Mouse (Mus musculus) lung, postnatal 36 days (tissue): ENCODE measurements around the gene Slamf9.
A peak's percentile ranks its signal among the peaks of the same experiment; 100 is the strongest.

Source experiments
- DNase-seq: peaks from one replicate; pipeline ENCODE4 v3.0.0; 2022; ENCODE audit warnings: mixed read lengths

Gene Slamf9

DNA sequence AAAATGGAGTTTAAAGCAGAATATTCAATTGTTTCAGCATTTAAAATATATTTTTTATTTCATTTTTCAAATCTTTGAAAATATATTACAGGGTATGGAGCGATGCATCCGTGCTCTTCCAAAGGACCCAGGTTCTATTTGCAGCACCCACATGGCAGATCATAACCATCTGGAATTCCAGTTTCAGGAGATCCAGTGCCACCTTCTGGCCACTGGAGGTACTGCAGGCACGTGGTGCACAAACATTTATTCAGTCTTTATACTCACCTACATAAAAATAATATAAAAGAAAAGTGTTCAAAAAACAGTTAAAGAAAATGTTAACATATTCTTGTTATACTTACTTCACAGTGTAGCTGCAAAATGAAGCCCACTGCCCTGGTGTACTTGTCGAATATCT, 42.9 kb downstream of the Slamf9 start:
- DNase-seq = no peak

DNA sequence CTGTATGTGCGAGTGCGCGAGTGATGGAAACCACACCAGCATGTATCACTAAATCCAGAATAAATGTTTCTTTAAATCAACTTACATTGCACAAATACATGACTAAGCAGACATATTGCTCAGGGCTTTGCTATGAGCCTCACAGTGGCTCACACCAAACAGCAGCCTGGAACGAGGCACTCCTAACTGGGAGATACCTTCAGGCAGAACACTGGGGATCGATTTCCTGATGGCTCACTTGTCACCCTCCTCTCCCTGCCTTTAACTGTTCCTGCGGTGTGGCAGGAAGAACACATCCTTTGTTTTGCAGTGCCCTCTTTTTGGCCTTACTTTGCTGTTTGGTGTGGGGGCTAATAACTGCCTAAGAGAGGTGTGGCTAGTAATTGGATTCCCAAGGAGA, 44.5 kb downstream of the Slamf9 start:
- no peak for DNase-seq

DNA sequence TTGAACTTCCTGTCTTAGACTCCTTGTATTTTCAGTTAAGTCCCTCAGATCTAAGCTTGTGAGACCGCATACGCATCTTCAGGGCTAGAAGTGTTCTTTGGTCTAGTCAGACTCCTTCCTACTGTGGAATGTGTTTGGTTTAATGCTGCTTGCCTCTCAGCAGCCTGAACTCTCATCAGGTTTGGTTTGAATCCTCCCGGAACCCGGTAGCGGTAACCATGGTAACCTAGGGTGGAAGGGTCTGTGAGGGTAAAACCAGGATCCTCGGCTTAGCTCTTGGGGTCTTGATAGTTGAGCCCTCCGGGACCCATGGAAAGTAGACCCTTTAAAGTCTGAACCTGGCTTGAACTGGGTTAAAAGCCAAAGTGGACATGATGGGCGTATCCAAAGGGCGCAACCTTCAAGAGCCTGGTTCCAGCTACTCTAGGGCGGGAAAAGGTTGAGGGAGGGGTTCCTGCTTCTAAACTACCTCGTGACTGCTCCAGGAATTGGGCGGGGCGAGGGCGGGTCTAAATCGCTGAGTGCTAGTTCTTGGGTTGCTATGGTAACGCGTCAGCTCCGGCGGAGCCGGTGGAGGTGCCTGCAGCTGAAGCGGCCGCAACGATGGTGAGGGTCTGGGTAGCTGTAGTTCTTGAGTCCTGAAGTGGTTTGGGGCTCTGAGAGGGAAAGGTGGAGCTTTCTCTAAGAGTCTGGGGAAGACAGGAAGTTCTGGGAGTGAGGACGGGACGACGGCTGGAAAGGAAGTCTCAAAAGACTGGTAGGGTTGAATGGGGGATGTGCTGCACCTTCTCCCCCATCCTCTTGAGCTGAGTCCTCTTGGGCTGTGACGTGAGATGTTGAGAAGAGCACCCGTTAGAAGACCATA, 45.6 kb downstream of the Slamf9 start, which contains the start of gene Cfap45:
TSS of gene Cfap45 (plus strand) at position 226 of the 865 bp plus-strand sequence.
- DNase-seq = peak; percentile 96

DNA sequence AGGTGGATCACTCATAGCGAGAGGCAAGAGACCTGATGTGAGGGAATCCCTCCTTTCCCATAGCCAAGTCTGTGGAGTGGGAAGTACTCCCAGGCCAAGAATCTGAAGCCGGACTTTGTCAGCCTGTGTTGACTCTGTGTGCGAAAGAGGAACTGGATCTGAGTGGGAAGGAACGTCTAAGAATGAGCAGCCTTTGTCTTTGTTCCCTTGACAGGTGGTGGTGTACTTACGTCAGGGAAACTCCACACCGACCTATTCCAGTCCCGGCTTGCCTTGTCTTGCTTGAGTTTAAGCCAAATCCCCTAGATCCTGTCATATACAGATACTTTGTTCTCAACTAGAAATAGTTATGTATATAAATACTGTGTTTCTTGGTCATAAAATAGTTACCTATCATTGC, 47.4 kb downstream of the Slamf9 start:
- no peak for DNase-seq

DNA sequence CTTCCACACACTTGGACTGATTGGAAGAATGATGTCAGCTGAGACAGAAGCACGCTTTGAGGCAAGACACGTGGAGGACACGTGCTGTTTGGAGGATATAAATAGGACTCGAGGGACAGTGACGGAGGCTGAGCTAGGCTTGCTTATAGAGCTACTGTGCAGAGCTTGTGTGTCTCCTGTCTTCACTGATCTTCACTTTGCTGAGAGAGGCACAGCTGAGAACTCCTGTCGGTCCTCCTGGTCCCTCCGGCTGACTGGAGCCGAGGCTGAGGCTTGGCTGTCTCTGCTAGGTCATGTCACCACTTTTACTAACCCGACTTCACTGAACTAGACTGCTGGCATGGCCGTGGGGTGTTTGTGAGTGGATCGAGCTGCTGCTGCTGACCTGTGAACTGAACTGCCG, 48.5 kb downstream of the Slamf9 start:
- peak; percentile 85 for DNase-seq

DNA sequence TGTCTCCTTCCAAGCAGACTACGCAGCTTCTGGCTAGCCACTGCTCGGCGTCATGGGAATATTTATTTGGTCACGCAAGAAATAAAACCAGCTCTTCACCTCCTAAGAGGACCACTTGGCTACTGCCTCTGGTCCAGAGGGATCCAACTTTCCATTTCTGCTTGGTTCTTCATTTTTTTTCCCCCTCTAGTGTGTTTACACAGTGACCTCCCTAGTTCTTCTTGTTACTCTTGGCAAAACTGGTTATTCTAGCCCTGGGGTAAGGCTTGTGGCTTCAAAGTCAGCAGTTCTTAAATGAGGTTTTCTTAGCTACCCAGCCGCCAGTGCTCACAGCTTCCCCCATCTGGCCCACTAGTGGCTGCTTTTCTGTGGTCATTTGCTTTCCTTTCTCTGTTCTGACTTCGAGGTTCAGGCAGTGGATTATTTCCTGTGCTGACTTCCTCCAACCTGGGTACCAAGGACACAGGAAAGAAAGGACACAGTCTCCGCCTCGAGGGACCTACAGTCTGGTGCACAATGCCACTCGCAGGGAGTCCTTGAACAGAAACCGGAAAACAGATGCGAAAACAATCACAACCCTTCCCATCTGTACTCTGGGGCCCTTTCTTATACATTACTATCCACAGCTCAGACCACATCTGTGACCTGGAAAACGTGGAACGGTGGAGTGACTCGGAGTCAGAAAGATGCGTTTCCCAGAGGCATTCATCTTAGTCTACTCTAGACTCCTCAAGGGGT, 50.0 kb downstream of the Slamf9 start:
- peak; percentile 83 for DNase-seq

DNA sequence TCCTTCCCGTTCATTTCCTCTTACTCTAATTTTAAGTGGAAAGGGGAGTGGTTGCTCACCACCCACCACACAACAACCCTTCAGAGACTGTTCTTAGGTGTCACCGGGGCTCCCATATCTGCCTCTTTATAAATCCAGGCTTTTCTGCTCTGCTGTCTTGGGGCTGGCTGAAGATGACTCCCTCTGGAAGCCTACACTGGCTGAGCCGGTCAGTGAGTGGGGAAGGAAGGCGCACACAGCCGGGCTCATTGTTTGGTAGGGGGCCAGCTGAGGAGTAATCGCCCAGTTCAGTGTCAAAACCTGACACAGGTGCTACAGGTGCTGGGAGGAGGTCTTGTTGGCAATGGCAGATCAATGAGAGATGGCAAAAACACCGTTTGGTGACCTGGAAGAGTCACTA, 50.8 kb downstream of the Slamf9 start:
- no peak for DNase-seq

DNA sequence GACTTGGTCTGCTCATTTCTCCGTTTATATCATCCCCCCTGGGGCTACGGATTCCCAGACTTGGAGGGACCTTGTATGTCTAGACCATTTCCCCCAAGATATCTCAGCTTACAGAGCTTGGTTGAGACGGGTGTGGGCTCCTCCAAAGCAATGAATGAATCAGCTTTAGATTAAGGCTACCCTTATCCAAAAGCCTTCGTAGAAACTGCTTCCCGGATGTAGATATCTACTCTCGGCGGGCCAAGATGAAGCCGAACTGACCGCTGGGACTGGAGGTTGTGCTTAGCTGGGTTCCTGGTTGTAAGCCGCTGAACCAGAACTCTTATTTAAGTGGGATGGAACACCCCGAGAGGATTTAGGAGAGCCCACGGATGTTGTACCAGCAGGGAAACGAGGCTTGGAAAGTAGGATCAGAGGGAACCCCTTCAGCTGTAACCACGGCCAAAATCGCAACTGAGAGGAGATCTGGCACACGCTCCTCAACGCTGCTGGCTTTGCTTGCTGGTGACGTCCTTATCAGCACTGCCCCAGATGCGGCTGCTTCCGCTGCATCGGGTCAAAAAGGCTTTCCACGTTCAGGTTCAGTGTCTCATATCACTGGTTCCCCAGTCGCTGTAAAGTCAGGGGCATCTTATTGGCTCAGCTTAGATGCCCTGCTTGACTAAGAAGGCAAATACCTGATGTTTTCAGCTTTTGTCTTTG, 51.4 kb downstream of the Slamf9 start:
- peak; percentile 80 for DNase-seq

DNA sequence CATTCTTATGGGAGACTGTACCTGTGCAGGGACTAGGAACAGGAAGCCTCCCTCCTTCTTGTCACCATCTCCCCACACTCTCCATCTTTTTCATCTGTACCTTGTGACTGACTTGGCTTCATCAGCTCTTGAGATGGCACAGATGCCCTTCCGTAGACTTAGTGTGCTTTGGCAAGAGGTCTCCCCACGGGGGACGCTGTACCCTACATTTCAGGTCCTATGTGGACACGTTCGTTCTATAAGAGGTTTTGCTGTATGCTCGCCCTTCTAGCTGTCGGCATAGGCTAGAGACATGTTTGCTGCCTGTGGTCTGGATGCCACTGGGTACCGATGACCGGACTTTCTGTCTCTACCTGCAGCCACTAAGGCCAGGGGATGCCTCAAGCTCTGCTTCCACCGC, 52.3 kb downstream of the Slamf9 start:
- DNase-seq = no peak
